8 mouse cellular contexts compared by ENCODE assay signal in genomic region chr6:47650463-47651384, GRCm38 (mm10). TPM values are rescaled to one million over a fixed set of nuclear protein-coding genes. Genes with fewer than 3 reads are reported as not detected.
DNase-seq lines count a peak whose midpoint lies in the region; ATAC-seq and TF ChIP-seq lines count a peak whose summit lies in the region.

No protein-coding gene starts in this region.

- TF ChIP-seq CTCF in kidney, postnatal 0 days (IDR thresholded peaks at IDR 0.05; ENCODE audit: low read depth) = peak; percentile 98

- no peaks in the 10 kb centered on the region for H3K4me1 ChIP-seq in heart, embryonic 12.5 days (replicated peaks)
- H3K4me1 ChIP-seq in kidney, postnatal 0 days (replicated peaks; ENCODE audit: insufficient read depth, low read length) = no peaks in the 10 kb centered on the region
- H3K4me1 ChIP-seq in liver, embryonic 12.5 days = peaks cover 16% of the 10 kb centered on the region
- no peaks in the 10 kb centered on the region for H3K4me1 ChIP-seq in stomach, embryonic 15.5 days

- peak; percentile 94 for DNase-seq in CD4-positive helper T cell, adult 2 months (ENCODE audit: low read depth, low spot score)
- DNase-seq in brain, embryonic 18.5 days (ENCODE audit: low read depth, low spot score) = peak; percentile 84
- peak; percentile 93 for DNase-seq in kidney, postnatal 0 days (ENCODE audit: low spot score)
- DNase-seq in natural killer cell, adult 2 months (ENCODE audit: low spot score in 2 of 2) = peak; percentile 89 to 93

- peak overlapping the region; percentile 96 for H3K4me2 ChIP-seq in heart, embryonic 12.5 days
- peak overlapping the region; percentile 82 for H3K4me2 ChIP-seq in kidney, postnatal 0 days (ENCODE audit: low read length)
- H3K4me2 ChIP-seq in liver, embryonic 12.5 days = peak overlapping the region; percentile 93
- peak overlapping the region; percentile 81 for H3K4me2 ChIP-seq in stomach, embryonic 15.5 days

- H3K27ac ChIP-seq in heart, embryonic 12.5 days (ENCODE audit: poor library complexity, severe bottlenecking) = no peak overlapping the region
- peak overlapping the region; percentile 62; the same call in 1 of the 2 replicates for H3K27ac ChIP-seq in kidney, postnatal 0 days
- H3K27ac ChIP-seq in liver, embryonic 12.5 days = peak overlapping the region; percentile 43; the same call in 1 of the 2 replicates
- peak overlapping the region; percentile 67 for H3K27ac ChIP-seq in stomach, embryonic 15.5 days

- peak overlapping the region; percentile 77 for H3K9ac ChIP-seq in heart, embryonic 12.5 days
- H3K9ac ChIP-seq in kidney, postnatal 0 days (ENCODE audit: low read depth, low read length) = peak overlapping the region; percentile 66
- peak overlapping the region; percentile 74 for H3K9ac ChIP-seq in liver, embryonic 12.5 days
- peak overlapping the region; percentile 39 for H3K9ac ChIP-seq in stomach, embryonic 15.5 days

- peaks cover 20% of the 10 kb centered on the region for H3K27me3 ChIP-seq in heart, embryonic 12.5 days (replicated peaks)
- no peaks in the 10 kb centered on the region for H3K27me3 ChIP-seq in kidney, postnatal 0 days (ENCODE audit: insufficient read depth, low read length)
- H3K27me3 ChIP-seq in liver, embryonic 12.5 days (replicated peaks) = peaks cover 18% of the 10 kb centered on the region
- H3K27me3 ChIP-seq in stomach, embryonic 15.5 days (replicated peaks) = no peaks in the 10 kb centered on the region

- no peaks in the 10 kb centered on the region for H3K9me3 ChIP-seq in heart, embryonic 12.5 days (replicated peaks)
- H3K9me3 ChIP-seq in kidney, postnatal 0 days (replicated peaks; ENCODE audit: low read length) = no peaks in the 10 kb centered on the region
- no peaks in the 10 kb centered on the region for H3K9me3 ChIP-seq in liver, embryonic 12.5 days (replicated peaks)
- H3K9me3 ChIP-seq in stomach, embryonic 15.5 days = no peaks in the 10 kb centered on the region

- no peaks in the 10 kb centered on the region for H3K36me3 ChIP-seq in heart, embryonic 12.5 days
- no peaks in the 10 kb centered on the region for H3K36me3 ChIP-seq in kidney, postnatal 0 days (ENCODE audit: insufficient read depth, low read length)
- H3K36me3 ChIP-seq in liver, embryonic 12.5 days = no peaks in the 10 kb centered on the region
- no peaks in the 10 kb centered on the region for H3K36me3 ChIP-seq in stomach, embryonic 15.5 days

- H3K4me3 ChIP-seq in heart, embryonic 12.5 days = peak overlapping the region; percentile 85
- peak overlapping the region; percentile 67 for H3K4me3 ChIP-seq in kidney, postnatal 0 days (replicated peaks; ENCODE audit: low read depth, low read length)
- peak overlapping the region; percentile 70 for H3K4me3 ChIP-seq in liver, embryonic 12.5 days
- H3K4me3 ChIP-seq in stomach, embryonic 15.5 days (replicated peaks) = peak overlapping the region; percentile 68

- WGBS in heart, embryonic 12.5 days = 2% methylated on average over 46 of the region's 46 CpGs
- WGBS in kidney, postnatal 0 days = 3% methylated on average over 40 of the region's 46 CpGs
- WGBS in liver, embryonic 12.5 days (ENCODE audit: insufficient replicate concordance) = 3% methylated on average over 43 of the region's 46 CpGs
- 2% methylated on average over 46 of the region's 46 CpGs for WGBS in stomach, embryonic 15.5 days

- peak; percentile 98 for ATAC-seq in erythroid progenitor cell, adult 5-6 weeks (replicated peaks; ENCODE audit: low FRiP score, poor library complexity, severe bottlenecking)
- peak; percentile 97 for ATAC-seq in heart, embryonic 12.5 days (ENCODE audit: insufficient number of reproducible peaks, low FRiP score)
- ATAC-seq in kidney, postnatal 0 days (replicated peaks; ENCODE audit: low FRiP score, low read depth) = peak; percentile 97
- peak; percentile 90 for ATAC-seq in liver, embryonic 12.5 days
- peak; percentile 96 for ATAC-seq in stomach, embryonic 15.5 days (ENCODE audit: insufficient read depth, low FRiP score, low read depth)

RNA-seq across cellular contexts. Expression of gene Ezh2, which starts 55.6 kb away (rescaled TPM):
- 527 and 773 TPM in 2 replicates for total RNA-seq in erythroid progenitor cell, adult 5-6 weeks (2015; ENCODE audit: low replicate concordance)
- 546 and 659 TPM in 2 replicates for total RNA-seq in erythroid progenitor cell, adult 5-6 weeks (2017; ENCODE audit: low replicate concordance)
- polyA plus RNA-seq in heart, embryonic 12.5 days (2016; fragmentation: Nextera tagmentation; extraction: Ambion mirVana) = 69.7 and 70.0 TPM in 2 replicates
- polyA plus RNA-seq in kidney, postnatal 0 days (2015; fragmentation: Nextera tagmentation; extraction: Ambion mirVana) = 56.7 and 64.5 TPM in 2 replicates
- 75.9 and 78.7 TPM in 2 replicates for polyA plus RNA-seq in liver, embryonic 12.5 days (2016; fragmentation: Nextera tagmentation; extraction: Ambion mirVana)
- polyA plus RNA-seq in stomach, embryonic 15.5 days (2015; fragmentation: Nextera tagmentation; extraction: Ambion mirVana) = 85.6 and 90.7 TPM in 2 replicates
